Mouse (Mus musculus): ENCODE results near the gene Hapln4. TPM values are rescaled to one million over a fixed set of nuclear protein-coding genes. Genes with fewer than 3 reads are reported as not detected.
"Not testable (repeated sequence)": the region's sequence is repeated elsewhere in the genome, so short reads cannot be mapped to it uniquely, and the experiment has no call there.

Gene Hapln4
- polyA plus RNA-seq (2015; fragmentation: Nextera tagmentation; extraction: Ambion mirVana), result 0.39 and 0.75 TPM in 2 replicates

- ATAC-seq (ENCODE audit: low FRiP score), result no peak
- H3K27ac ChIP-seq, result no peak within 1 kb of the TSS
- H3K4me3 ChIP-seq, result peak within 1 kb of the TSS; percentile 48
- H3K27me3 ChIP-seq, result peaks cover 74% of the 10 kb centered on the region
- H3K36me3 ChIP-seq, result peaks cover 20% of the 10 kb centered on the region
- H3K9me3 ChIP-seq, result no peaks in the 10 kb centered on the region
- H3K4me1 ChIP-seq (replicated peaks), result peaks cover 41% of the 10 kb centered on the region
- 2% methylated on average over 26 of the region's 26 CpGs for WGBS
- H3K9ac ChIP-seq, result peak within 1 kb of the TSS; percentile 70
- peak within 1 kb of the TSS; percentile 82 for H3K4me2 ChIP-seq
Observed at GRCm38 (mm10) chr8:70083285-70083684, at the start of gene Hapln4. TSS of gene Hapln4 (plus strand) at chr8:70083457.

DNA sequence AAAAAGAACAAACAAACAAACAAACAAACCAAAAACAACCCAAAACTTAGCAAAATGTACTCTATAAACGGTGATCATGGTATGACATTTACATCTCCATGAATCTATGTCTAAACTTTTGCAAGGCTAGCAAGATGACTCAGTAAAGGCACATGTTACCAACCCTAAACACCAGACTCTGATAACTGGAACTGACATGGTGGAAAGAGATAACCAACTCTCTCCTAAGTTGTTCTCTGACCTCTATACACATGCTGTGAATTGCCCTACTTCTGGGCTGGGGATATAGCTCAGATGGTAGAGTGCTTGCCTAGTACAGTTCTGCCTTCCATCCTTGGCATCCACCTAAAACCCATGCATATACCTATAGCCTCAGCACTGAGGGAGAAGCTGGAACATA lies 45.3 kb upstream of the Hapln4 start:
- Histone ChIP-seq H3K9me3 (no peaks in the 10 kb centered on the region), H3K9ac (no peak overlapping the region), H3K4me3 (no peak overlapping the region), H3K4me1 (replicated peaks) (peaks cover 29% of the 10 kb centered on the region), H3K27me3 (no peaks in the 10 kb centered on the region), H3K27ac (no peak overlapping the region), H3K36me3 (peaks cover 11% of the 10 kb centered on the region), H3K4me2 (no peak overlapping the region)
- 100% methylated on average over 1 of the region's 1 CpGs for WGBS
- no peak for ATAC-seq (ENCODE audit: low FRiP score)

GRCm38 (mm10) chr8:70041885-70042546 lies 41.2 kb upstream of the Hapln4 start:
- Histone ChIP-seq H3K9ac (peak overlapping the region; percentile 99), H3K27ac (peak overlapping the region; percentile 85), H3K4me3 (peak overlapping the region; percentile 97), H3K36me3 (peaks cover 3% of the 10 kb centered on the region), H3K4me1 (replicated peaks) (peaks cover 45% of the 10 kb centered on the region), H3K9me3 (no peaks in the 10 kb centered on the region), H3K27me3 (no peaks in the 10 kb centered on the region), H3K4me2 (peak overlapping the region; percentile 93)
- 1% methylated on average over 47 of the region's 47 CpGs for WGBS
- ATAC-seq (ENCODE audit: low FRiP score), result peak; percentile 60

DNA sequence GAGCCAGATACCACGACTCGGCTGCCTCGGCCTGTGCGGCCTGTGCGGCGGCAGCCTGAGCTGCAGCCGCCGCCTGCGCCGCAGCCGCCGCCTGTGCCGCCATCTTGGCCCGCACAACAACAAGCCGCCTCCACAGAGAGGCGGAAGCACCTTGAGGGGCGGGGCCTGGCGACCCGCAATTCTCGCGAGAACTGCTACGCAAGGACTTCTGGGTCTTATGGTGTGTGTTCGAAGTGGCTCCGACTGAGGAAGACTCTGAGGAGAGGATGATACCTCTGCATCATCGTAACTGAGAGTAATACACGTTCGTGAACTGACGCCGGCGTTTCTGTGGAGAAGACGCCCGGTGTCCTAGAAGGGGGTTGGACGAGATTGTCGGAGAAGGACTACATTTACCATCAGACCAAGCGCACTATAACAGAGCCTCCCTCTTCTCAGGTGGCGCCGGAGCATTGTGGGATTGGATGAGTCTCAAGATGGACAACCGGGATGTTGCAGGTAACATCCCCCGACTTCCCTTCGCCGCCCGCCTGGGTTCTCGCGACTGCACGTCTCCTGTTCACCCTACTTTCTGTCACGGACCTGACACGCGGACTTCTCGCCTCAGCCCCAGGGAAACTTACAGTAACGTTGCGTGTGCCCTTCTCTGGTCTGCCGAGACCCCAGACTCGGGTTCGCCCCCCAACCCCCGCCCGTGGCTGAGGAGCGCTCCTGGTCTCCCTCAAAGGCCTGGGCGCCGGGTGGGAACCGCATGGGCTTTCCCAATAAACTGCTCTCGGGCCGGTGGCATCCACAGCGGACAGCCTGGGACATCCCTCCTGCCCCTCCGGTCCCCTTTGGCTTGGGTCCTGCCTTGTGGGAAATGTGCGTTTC lies 40.4 kb upstream of the Hapln4 start, which contains the start of the genes Mau2 and Sugp1:
Mau2 (minus strand) TSS at position 152 of the 873 bp plus-strand sequence.
Sugp1 (plus strand) TSS at position 231 of the 873 bp plus-strand sequence.
- Histone ChIP-seq H3K27ac (peak within 1 kb of the TSS; percentile 85), H3K9me3 (no peaks in the 10 kb centered on the region), H3K4me3 (peak within 1 kb of the TSS; percentile 97), H3K36me3 (no peaks in the 10 kb centered on the region), H3K27me3 (no peaks in the 10 kb centered on the region), H3K4me2 (peak within 1 kb of the TSS; percentile 93), H3K9ac (peak within 1 kb of the TSS; percentile 99), H3K4me1 (replicated peaks) (peaks cover 45% of the 10 kb centered on the region)
- ATAC-seq (ENCODE audit: low FRiP score), result peak; percentile 98
- under 1% methylated on average over 65 of the region's 65 CpGs for WGBS

- Histone ChIP-seq H3K27me3 (no peaks in the 10 kb centered on the region), H3K27ac (no peak overlapping the region), H3K9ac (peak overlapping the region; percentile 99), H3K4me2 (peak overlapping the region; percentile 93), H3K4me1 (replicated peaks) (peaks cover 45% of the 10 kb centered on the region), H3K9me3 (no peaks in the 10 kb centered on the region), H3K36me3 (peaks cover 11% of the 10 kb centered on the region), H3K4me3 (peak overlapping the region; percentile 97)
- no peak for ATAC-seq (ENCODE audit: low FRiP score)
- WGBS, result 87% methylated on average over 5 of the region's 5 CpGs
Observed at GRCm38 (mm10) chr8:70043996-70044395, 39.3 kb upstream of the Hapln4 start.

DNA sequence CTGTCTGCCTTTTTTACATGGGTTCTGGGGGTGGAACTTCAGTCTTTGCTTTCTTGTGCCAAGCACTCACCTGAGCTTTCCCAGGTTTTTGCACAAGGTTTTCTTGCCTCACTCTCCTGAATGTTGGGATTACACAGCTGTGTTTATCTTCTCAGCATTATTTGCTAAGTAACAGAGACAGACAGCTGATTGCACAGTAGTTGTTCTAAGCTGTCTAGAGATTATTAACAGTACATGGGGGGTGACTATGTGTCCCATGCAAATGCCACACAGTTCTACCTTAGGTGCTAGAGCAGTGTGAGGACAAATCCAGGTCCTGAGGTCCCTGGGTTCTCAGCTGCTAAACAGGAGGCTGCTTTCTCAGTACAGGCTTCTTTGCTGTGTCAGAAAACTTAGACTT lies 33.6 kb upstream of the Hapln4 start:
- Histone ChIP-seq H3K4me3 (no peak overlapping the region), H3K4me2 (no peak overlapping the region), H3K27me3 (no peaks in the 10 kb centered on the region), H3K4me1 (replicated peaks) (peaks cover under 1% of the 10 kb centered on the region; the same call in 1 of the 2 replicates), H3K9me3 (no peaks in the 10 kb centered on the region), H3K9ac (no peak overlapping the region), H3K36me3 (peaks cover 61% of the 10 kb centered on the region), H3K27ac (no peak overlapping the region)
- ATAC-seq (ENCODE audit: low FRiP score), result no peak

DNA sequence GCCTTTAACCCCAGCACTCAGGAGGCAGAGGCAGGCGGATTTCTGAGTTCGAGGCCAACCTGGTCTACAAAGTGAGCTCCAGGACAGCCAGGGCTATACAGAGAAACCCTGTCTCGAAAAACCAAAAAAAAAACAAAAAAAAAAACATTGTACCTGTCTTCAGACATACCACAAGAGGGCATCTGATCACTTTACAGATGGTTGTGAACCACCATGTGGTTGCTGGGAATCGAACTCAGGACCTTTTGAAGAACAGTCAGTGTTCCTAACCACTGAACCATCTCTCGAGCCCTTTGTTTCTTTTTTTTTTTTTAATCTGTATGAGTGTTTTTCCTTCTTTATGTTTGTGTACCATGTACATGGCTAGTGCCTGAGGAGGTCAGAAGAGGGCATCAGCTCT lies 32.8 kb upstream of the Hapln4 start:
- H3K9me3 ChIP-seq; H3K27me3 ChIP-seq; H3K4me3 ChIP-seq; H3K27ac ChIP-seq; ATAC-seq (ENCODE audit: low FRiP score); H3K4me2 ChIP-seq; H3K4me1 ChIP-seq (replicated peaks); H3K9ac ChIP-seq: not testable (repeated sequence)
- peaks cover 69% of the 10 kb centered on the region for H3K36me3 ChIP-seq
- WGBS, result 97% methylated on average over 5 of the region's 5 CpGs

DNA sequence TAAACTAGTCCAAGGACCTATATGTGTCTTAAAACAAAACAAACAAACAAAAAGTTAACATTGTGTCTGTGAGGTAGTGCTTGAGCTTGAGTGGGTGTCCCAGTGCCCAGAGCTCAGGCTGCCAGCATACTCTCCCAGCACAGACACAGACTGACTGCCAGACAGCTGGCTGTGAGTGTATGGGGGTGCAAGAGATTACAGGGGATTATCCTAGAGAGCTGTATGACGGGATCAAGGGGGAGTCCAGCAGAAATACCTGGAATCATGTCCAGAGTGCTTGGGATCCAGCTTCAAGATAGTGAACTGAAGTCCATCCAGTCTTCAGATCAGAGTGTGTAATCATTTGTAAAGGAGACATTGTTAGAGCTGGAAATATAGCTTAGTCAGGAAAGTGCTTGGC lies 25.5 kb upstream of the Hapln4 start:
- Histone ChIP-seq H3K4me1 (replicated peaks) (no peaks in the 10 kb centered on the region), H3K9me3 (no peaks in the 10 kb centered on the region), H3K36me3 (peaks cover 93% of the 10 kb centered on the region), H3K27me3 (no peaks in the 10 kb centered on the region), H3K9ac (no peak overlapping the region), H3K4me2 (no peak overlapping the region), H3K27ac (no peak overlapping the region), H3K4me3 (no peak overlapping the region)
- no peak for ATAC-seq (ENCODE audit: low FRiP score)
- WGBS, result 97% methylated on average over 1 of the region's 1 CpGs

GRCm38 (mm10) chr8:70071836-70072440 lies 11.3 kb upstream of the Hapln4 start:
- Histone ChIP-seq H3K4me1 (replicated peaks) (no peaks in the 10 kb centered on the region), H3K27me3 (peaks cover 11% of the 10 kb centered on the region; the same call in 1 of the 2 replicates), H3K36me3 (peaks cover 55% of the 10 kb centered on the region), H3K4me3 (no peak overlapping the region), H3K9ac (0 out of 2 replicates have a peak overlapping the region, but pooled peaks have one; percentile 2), H3K9me3 (no peaks in the 10 kb centered on the region), H3K4me2 (no peak overlapping the region), H3K27ac (no peak overlapping the region)
- no peak for ATAC-seq (ENCODE audit: low FRiP score)
- WGBS, result 88% methylated on average over 2 of the region's 2 CpGs

- Histone ChIP-seq H3K4me1 (replicated peaks) (no peaks in the 10 kb centered on the region), H3K27me3 (peaks cover 11% of the 10 kb centered on the region; the same call in 1 of the 2 replicates), H3K9me3 (no peaks in the 10 kb centered on the region), H3K9ac (0 out of 2 replicates have a peak within 1 kb of the TSS, but pooled peaks have one; percentile 2), H3K4me2 (0 out of 2 replicates have a peak within 1 kb of the TSS, but pooled peaks have one; percentile 17), H3K4me3 (no peak within 1 kb of the TSS), H3K27ac (no peak within 1 kb of the TSS), H3K36me3 (peaks cover 52% of the 10 kb centered on the region)
- 18% methylated on average over 20 of the region's 27 CpGs for WGBS
- ATAC-seq (ENCODE audit: low FRiP score), result peak; percentile 69
Observed at GRCm38 (mm10) chr8:70072441-70073069, 10.7 kb upstream of the Hapln4 start, which contains the start of gene Tm6sf2. TSS of gene Tm6sf2 (plus strand) at chr8:70072924.

DNA sequence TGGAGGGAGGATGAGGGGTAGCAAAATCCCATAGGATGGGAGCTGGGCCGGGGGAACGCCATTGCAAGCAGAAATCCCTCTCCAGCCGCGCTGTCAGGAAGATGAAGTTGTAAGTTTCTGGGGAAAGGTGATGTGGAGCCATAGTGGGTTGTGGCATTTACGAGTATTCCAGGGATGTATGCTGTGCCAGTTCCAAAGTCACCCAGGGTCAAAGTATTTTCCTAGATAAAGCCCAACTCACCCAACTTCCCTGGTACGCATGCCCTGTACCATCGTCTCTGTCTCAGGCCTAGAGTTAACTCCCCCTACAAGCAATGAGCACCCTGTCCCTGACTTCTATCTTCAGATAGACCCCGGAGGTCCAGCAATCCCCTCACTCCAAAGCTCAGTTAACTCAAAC lies 10.1 kb upstream of the Hapln4 start:
- Histone ChIP-seq H3K4me1 (replicated peaks) (no peaks in the 10 kb centered on the region), H3K36me3 (peaks cover 52% of the 10 kb centered on the region), H3K9ac (no peak overlapping the region), H3K9me3 (no peaks in the 10 kb centered on the region), H3K4me2 (no peak overlapping the region), H3K27me3 (peaks cover 11% of the 10 kb centered on the region; the same call in 1 of the 2 replicates), H3K4me3 (no peak overlapping the region), H3K27ac (no peak overlapping the region)
- ATAC-seq (ENCODE audit: low FRiP score), result no peak
- WGBS, result 58% methylated on average over 8 of the region's 8 CpGs

Measured in hindbrain, embryonic 13.5 days (tissue).